Mouse (Mus musculus) intestine, embryonic 14.5 days (tissue): ENCODE results near the gene Gga1. TPM values are rescaled to one million over a fixed set of nuclear protein-coding genes. Genes with fewer than 3 reads are reported as not detected.

Experiments used
- ATAC-seq: fragments of 200-750 bp; cut with Nextera tagmentation; replicated peaks from 2 replicates; pipeline ENCODE4 v1.8.0; 2017; ENCODE audit warnings: low read depth, moderate number of reproducible peaks, moderate TSS enrichment, moderate library complexity; ENCODE audit not compliant: low FRiP score, low TSS enrichment
- DNase-seq: peaks from one replicate; pipeline ENCODE4 v3.0.0-alpha.2; 2018; ENCODE audit warnings: low spot score
- H3K27ac ChIP-seq: fragments of 300-500 bp; sonication (generic); 2 replicates; pipeline ENCODE4 v1.5.1; 2014; ENCODE audit warnings: low read depth, mild to moderate bottlenecking, control low read depth
- H3K27me3 ChIP-seq: fragments of 300-500 bp; sonication (generic); replicated peaks from 2 replicates; pipeline ENCODE4 v1.6.1; 2014; ENCODE audit warnings: low read length, control low read depth; ENCODE audit not compliant: control insufficient read depth, insufficient read depth
- H3K36me3 ChIP-seq: fragments of 300-500 bp; sonication (generic); 2 replicates; pipeline ENCODE4 v1.6.1; 2014; ENCODE audit warnings: low read length, control low read depth; ENCODE audit not compliant: control insufficient read depth, insufficient read depth
- H3K4me1 ChIP-seq: fragments of 300-500 bp; sonication (generic); replicated peaks from 2 replicates; pipeline ENCODE4 v1.6.1; 2014; ENCODE audit warnings: low read length, control low read depth, mixed read lengths; ENCODE audit not compliant: control insufficient read depth, insufficient read depth
- H3K4me2 ChIP-seq: fragments of 300-500 bp; sonication (generic); 2 replicates; pipeline ENCODE4 v1.6.1; 2014; ENCODE audit warnings: low read length
- H3K4me3 ChIP-seq: fragments of 300-500 bp; sonication (generic); 2 replicates; pipeline ENCODE4 v1.5.1; 2014; ENCODE audit warnings: low read depth, low read length, control low read depth, mixed read lengths
- H3K9ac ChIP-seq: fragments of 300-500 bp; sonication (generic); 2 replicates; pipeline ENCODE4 v1.6.1; 2014; ENCODE audit warnings: mild to moderate bottlenecking, low read length
- H3K9me3 ChIP-seq: fragments of 300-500 bp; sonication (generic); 2 replicates; pipeline ENCODE4 v1.6.1; 2016; ENCODE audit warnings: low read length, control low read depth; ENCODE audit not compliant: control insufficient read depth
- WGBS: fragments of 180-500 bp; shearing (Covaris S2); extraction: QIAGEN DNeasy Blood & Tissue Kit; methylation state at CpG from one replicate; pipeline ENCODE4 v1.1.7; 2014; 5-methylcytosine and 5-hydroxymethylcytosine counted together
- polyA plus RNA-seq: library from polyadenylated mRNA; unstranded; fragments of >200 nt; fragmentation: Nextera tagmentation; extraction: Ambion mirVana; gene quantifications from 2 replicates; pipeline ENCODE4 v1.2.1, GENCODE M21; 2014

Gga1 gene
- polyA plus RNA-seq, 1 experiment from 2014 or later = 44.4 TPM

- Histone ChIP-seq H3K27ac (peak overlapping the region; percentile 34), H3K36me3 (peaks cover 21% of the 10 kb centered on the region), H3K9me3 (no peaks in the 10 kb centered on the region), H3K9ac (no peak overlapping the region), H3K4me1 (peaks cover 22% of the 10 kb centered on the region), H3K4me3 (no peak overlapping the region), H3K4me2 (no peak overlapping the region), H3K27me3 (no peaks in the 10 kb centered on the region)
- DNase-seq (no peak), ATAC-seq (no peak)
- WGBS = 84% methylated on average over 12 of the region's 12 CpGs
These were observed 27.5 kb upstream of the Gga1 start for GRCm38 (mm10) chr15:78849485-78849884.

DNA sequence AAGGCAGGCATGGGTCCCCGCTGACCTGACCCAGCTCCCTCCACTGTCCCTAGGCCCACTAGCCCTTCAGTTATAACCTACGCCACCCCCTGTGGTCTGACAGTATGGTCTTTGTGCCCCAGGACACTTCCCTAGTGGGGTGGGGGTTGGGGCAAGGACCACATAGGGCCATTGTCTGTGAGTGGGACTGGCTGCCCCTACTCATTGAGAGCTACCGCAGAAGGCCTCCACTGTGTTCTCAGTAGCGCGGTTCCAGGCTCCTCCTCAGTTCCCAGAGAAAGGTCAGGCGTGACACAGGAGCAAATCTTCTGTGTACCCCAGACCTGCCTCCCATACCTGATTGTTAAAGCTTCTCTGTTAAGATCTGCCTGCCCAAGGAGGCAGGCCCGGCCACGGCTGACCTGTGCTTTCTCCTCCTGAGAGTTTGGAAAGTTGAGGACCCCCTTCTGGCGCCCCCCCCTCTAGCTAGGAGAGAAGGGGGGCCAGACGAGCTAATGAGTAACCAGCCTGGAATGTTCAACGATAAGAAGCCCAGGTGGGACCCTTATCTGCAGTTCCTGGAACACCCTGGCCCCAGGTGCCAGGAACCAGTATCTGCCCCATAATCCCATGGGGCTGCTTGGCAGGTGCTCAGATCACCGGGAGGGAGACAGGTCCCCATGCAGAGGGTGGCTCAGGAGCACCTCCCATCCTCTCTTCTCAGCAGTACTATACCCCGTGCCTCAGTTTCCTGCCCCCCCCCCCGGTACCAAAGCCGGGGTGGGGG, 26.7 kb upstream of the Gga1 start:
- Histone ChIP-seq H3K36me3 (peaks cover 21% of the 10 kb centered on the region), H3K9ac (no peak overlapping the region), H3K27ac (peak overlapping the region; percentile 34), H3K4me1 (peaks cover 15% of the 10 kb centered on the region), H3K4me3 (no peak overlapping the region), H3K9me3 (no peaks in the 10 kb centered on the region), H3K4me2 (no peak overlapping the region), H3K27me3 (no peaks in the 10 kb centered on the region)
- DNase-seq (no peak), ATAC-seq (peak; percentile 45)
- WGBS = 46% methylated on average over 14 of the region's 15 CpGs

GRCm38 (mm10) chr15:78850944-78851343, 26.0 kb upstream of the Gga1 start:
- Histone ChIP-seq H3K4me1 (peaks cover 12% of the 10 kb centered on the region), H3K4me3 (no peak overlapping the region), H3K27ac (peak overlapping the region; percentile 34; the same call in 1 of the 2 replicates), H3K4me2 (no peak overlapping the region), H3K27me3 (no peaks in the 10 kb centered on the region), H3K36me3 (peaks cover 21% of the 10 kb centered on the region), H3K9ac (no peak overlapping the region), H3K9me3 (no peaks in the 10 kb centered on the region)
- no peak for ATAC-seq
- WGBS = 61% methylated on average over 6 of the region's 6 CpGs
- DNase-seq = no peak

DNA sequence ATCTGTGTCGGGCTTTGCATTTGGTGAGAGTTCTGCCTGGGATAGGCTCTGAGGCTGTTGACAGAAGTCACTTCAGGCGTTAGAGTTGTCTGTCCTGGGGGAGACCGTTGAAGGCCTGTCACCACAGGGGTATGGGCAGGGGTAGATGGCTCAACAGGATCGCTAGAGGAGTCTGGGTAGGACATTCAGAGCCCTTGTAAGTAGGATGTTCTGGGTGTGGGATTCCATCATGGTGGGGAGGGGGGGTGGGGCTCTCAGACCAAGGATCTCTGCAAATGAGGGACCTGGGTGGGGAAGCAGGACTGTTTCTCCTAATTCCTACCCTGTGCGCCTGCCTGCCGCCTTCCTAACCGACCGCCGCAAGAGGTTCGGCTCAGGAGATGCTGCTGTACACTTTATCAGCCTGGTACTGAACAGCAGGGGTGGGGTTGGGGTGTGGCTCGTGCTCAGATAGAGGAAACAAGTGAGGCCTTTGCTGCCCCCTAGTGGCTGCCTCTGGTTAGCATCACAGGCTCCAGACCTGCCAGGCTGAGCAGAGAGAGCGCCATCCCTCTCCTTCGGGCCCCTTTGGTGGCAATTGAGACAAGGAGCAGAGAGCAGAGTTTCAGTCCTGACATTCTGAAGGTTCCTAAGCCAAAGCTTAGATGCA, 25.4 kb upstream of the Gga1 start:
- 11% methylated on average over 13 of the region's 13 CpGs for WGBS
- H3K4me2 ChIP-seq = 0 out of 2 replicates have a peak overlapping the region, but pooled peaks have one; percentile 10

DNA sequence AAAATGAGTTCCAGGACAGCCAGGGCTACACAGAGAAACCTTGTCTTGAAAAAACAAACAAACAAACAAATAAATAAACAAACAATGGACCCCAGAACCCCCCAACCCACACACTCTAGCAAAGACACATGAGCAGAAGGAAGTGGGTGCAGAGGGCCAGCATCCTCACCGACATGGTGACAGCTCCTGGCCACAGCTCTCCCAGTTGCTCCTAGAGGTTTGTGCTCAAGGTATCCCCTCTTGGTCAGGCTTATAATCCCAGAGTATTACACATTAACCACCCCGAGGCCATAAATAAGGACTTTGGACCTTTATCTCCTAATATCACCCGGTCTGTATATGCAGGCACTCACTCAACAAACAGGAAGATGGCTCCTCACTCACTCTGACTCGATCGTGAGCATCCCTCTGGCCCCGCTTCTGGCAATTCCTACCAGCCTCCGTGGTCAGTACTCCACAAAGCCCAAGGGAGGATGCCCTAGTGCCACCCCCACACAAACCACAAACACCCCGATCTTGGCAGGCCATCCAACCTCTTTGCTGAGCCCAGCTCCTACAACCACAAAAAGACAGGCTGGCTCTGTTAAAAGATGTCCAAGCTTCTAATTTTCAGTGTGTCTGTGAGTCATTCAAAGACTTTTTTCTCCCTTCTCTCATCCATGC, 21.6 kb upstream of the Gga1 start, which contains the start of gene Lgals2:
Gene Lgals2 (minus strand): TSS at position 227 of the 663 bp plus-strand sequence.
- H3K36me3 ChIP-seq = no peaks in the 10 kb centered on the region
- whole genome bisulfite sequencing = 52% methylated on average over 8 of the region's 8 CpGs
- H3K27ac ChIP-seq = no peak within 1 kb of the TSS
- ATAC-seq = 0 out of 2 replicates have a peak, but pooled peaks have one; percentile 8
- H3K4me3 ChIP-seq = peak within 1 kb of the TSS; percentile 14; the same call in 1 of the 2 replicates
- peaks cover 12% of the 10 kb centered on the region for H3K4me1 ChIP-seq
- DNase-seq = no peak
- no peaks in the 10 kb centered on the region for H3K27me3 ChIP-seq
- peak within 1 kb of the TSS; percentile 42 for H3K4me2 ChIP-seq
- H3K9ac ChIP-seq = no peak within 1 kb of the TSS
- no peaks in the 10 kb centered on the region for H3K9me3 ChIP-seq

More for the DNA sequence above, 25.4 kb upstream of the Gga1 start:
- H3K27ac ChIP-seq = peak overlapping the region; percentile 34; the same call in 1 of the 2 replicates
- H3K9ac ChIP-seq = no peak overlapping the region
- H3K36me3 ChIP-seq = peaks cover 21% of the 10 kb centered on the region
- DNase-seq (peak; percentile 99), ATAC-seq (peak; percentile 41)
- no peaks in the 10 kb centered on the region for H3K27me3 ChIP-seq
- H3K4me1 ChIP-seq = peaks cover 12% of the 10 kb centered on the region
- no peaks in the 10 kb centered on the region for H3K9me3 ChIP-seq
- H3K4me3 ChIP-seq = no peak overlapping the region

DNA sequence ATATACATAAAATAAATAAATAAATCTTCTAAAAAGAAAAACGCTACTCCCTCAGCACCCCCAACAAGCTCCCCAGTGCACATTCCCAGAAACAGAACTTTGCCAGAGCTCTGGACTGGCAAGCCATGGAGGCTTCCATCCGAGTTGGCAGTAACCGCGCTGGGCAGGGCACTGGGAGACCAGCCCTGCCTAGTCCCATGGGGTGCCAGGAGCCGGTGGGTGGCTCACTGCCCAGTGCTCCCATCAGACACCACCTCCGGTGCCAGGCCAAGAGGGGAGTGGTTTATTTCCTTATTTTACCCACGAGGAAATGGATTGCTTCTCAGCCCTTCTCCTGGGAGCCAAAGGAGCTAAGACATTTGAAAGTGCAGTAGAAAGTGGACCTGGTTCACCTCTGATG, 20.0 kb upstream of the Gga1 start:
- Histone ChIP-seq H3K4me2 (no peak overlapping the region), H3K36me3 (no peaks in the 10 kb centered on the region), H3K9ac (no peak overlapping the region), H3K4me3 (no peak overlapping the region), H3K9me3 (no peaks in the 10 kb centered on the region), H3K27ac (no peak overlapping the region), H3K4me1 (no peaks in the 10 kb centered on the region; the same call in 1 of the 2 replicates), H3K27me3 (no peaks in the 10 kb centered on the region)
- no peak for DNase-seq
- no peak for ATAC-seq
- WGBS = 74% methylated on average over 7 of the region's 7 CpGs

- H3K36me3 ChIP-seq = no peaks in the 10 kb centered on the region
- no peaks in the 10 kb centered on the region for H3K9me3 ChIP-seq
- no peak overlapping the region for H3K9ac ChIP-seq
- WGBS = 60% methylated on average over 4 of the region's 4 CpGs
- H3K4me2 ChIP-seq = no peak overlapping the region
- H3K4me3 ChIP-seq = no peak overlapping the region
- no peak overlapping the region; the same call in 1 of the 2 replicates for H3K27ac ChIP-seq
- ATAC-seq (no peak), DNase-seq (no peak)
- no peaks in the 10 kb centered on the region for H3K27me3 ChIP-seq
- H3K4me1 ChIP-seq = no peaks in the 10 kb centered on the region; the same call in 1 of the 2 replicates
These were observed 17.7 kb upstream of the Gga1 start for GRCm38 (mm10) chr15:78859311-78859710.

- 53% methylated on average over 6 of the region's 6 CpGs for WGBS
- Histone ChIP-seq H3K9me3 (no peaks in the 10 kb centered on the region), H3K27me3 (no peaks in the 10 kb centered on the region), H3K4me3 (no peak overlapping the region), H3K4me1 (no peaks in the 10 kb centered on the region; the same call in 1 of the 2 replicates), H3K4me2 (no peak overlapping the region), H3K36me3 (no peaks in the 10 kb centered on the region), H3K27ac (0 out of 2 replicates have a peak overlapping the region, but pooled peaks have one; percentile 7), H3K9ac (no peak overlapping the region)
- DNase-seq (no peak), ATAC-seq (no peak)
These were observed 17.3 kb upstream of the Gga1 start for GRCm38 (mm10) chr15:78859714-78860113.
